Mouse (Mus musculus): Measurements from ENCODE around the gene Ndel1. TPM values are rescaled to one million over a fixed set of nuclear protein-coding genes. Genes with fewer than 3 reads are reported as not detected.

The Ndel1 gene
- total and polyA plus RNA-seq, 2 experiments = 33.8 to 41.3 TPM

GRCm38 (mm10) chr11:68891823-68892222 lies 20.2 kb upstream of the Ndel1 start:
- H3K36me3 ChIP-seq (ENCODE audit: control insufficient read depth, insufficient read depth, low read length) = no peaks in the 10 kb centered on the region
- no peak overlapping the region for H3K4me3 ChIP-seq (ENCODE audit: insufficient read depth, low read depth, low read length)
- H3K9ac ChIP-seq (ENCODE audit: low read depth, low read length) = no peak overlapping the region
- TF ChIP-seq POLR2A (IDR thresholded peaks at IDR 0.05; ENCODE audit: extremely low read depth, insufficient read depth, low read length) (no peak), CTCF (IDR thresholded peaks at IDR 0.05; ENCODE audit: low read depth, low read length) (no peak)
- H3K27ac ChIP-seq (replicated peaks; ENCODE audit: insufficient read depth, low read depth, low read length) = no peak overlapping the region
- H3K79me2 ChIP-seq (ENCODE audit: control insufficient read depth, insufficient read depth, low read length) = no peaks in the 10 kb centered on the region
- no peak for DNase-seq (ENCODE audit: extremely low read depth, low read depth, low spot score)
- no peaks in the 10 kb centered on the region for H3K27me3 ChIP-seq (ENCODE audit: control insufficient read depth, insufficient read depth, low read length)
- no peaks in the 10 kb centered on the region for H3K4me1 ChIP-seq (ENCODE audit: control insufficient read depth, insufficient read depth, low read length)
- 65% methylated on average over 5 of the region's 5 CpGs for WGBS

- no peaks in the 10 kb centered on the region for H3K4me1 ChIP-seq (ENCODE audit: control insufficient read depth, insufficient read depth, low read length)
- no peaks in the 10 kb centered on the region for H3K79me2 ChIP-seq (ENCODE audit: control insufficient read depth, insufficient read depth, low read length)
- no peaks in the 10 kb centered on the region for H3K27me3 ChIP-seq (ENCODE audit: control insufficient read depth, insufficient read depth, low read length)
- no peak for TF ChIP-seq POLR2A (IDR thresholded peaks at IDR 0.05; ENCODE audit: extremely low read depth, insufficient read depth, low read length)
- WGBS = 28% methylated on average over 2 of the region's 2 CpGs
- H3K9ac ChIP-seq (ENCODE audit: low read depth, low read length) = no peak overlapping the region
- H3K36me3 ChIP-seq (ENCODE audit: control insufficient read depth, insufficient read depth, low read length) = no peaks in the 10 kb centered on the region
- H3K4me3 ChIP-seq (ENCODE audit: insufficient read depth, low read depth, low read length) = no peak overlapping the region
- no peak overlapping the region for H3K27ac ChIP-seq (replicated peaks; ENCODE audit: insufficient read depth, low read depth, low read length)
- no peak for DNase-seq (ENCODE audit: extremely low read depth, low read depth, low spot score)
Measured at GRCm38 (mm10) chr11:68890625-68891024, 19.0 kb upstream of the Ndel1 start.

- DNase-seq (ENCODE audit: extremely low read depth, low read depth, low spot score) = no peak
- TF ChIP-seq POLR2A (IDR thresholded peaks at IDR 0.05; ENCODE audit: extremely low read depth, insufficient read depth, low read length) (no peak), CTCF (IDR thresholded peaks at IDR 0.05; ENCODE audit: low read depth, low read length) (no peak)
- H3K27me3 ChIP-seq (ENCODE audit: control insufficient read depth, insufficient read depth, low read length) = no peaks in the 10 kb centered on the region
- no peak overlapping the region for H3K9ac ChIP-seq (ENCODE audit: low read depth, low read length)
- H3K27ac ChIP-seq (replicated peaks; ENCODE audit: insufficient read depth, low read depth, low read length) = no peak overlapping the region
- WGBS = 73% methylated on average over 2 of the region's 2 CpGs
- H3K36me3 ChIP-seq (ENCODE audit: control insufficient read depth, insufficient read depth, low read length) = no peaks in the 10 kb centered on the region
- no peak overlapping the region for H3K4me3 ChIP-seq (ENCODE audit: insufficient read depth, low read depth, low read length)
- no peaks in the 10 kb centered on the region for H3K4me1 ChIP-seq (ENCODE audit: control insufficient read depth, insufficient read depth, low read length)
- no peaks in the 10 kb centered on the region for H3K79me2 ChIP-seq (ENCODE audit: control insufficient read depth, insufficient read depth, low read length)
Measured at GRCm38 (mm10) chr11:68888653-68889052, 17.0 kb upstream of the Ndel1 start.

- Histone ChIP-seq H3K4me3 (ENCODE audit: insufficient read depth, low read depth, low read length) (no peak within 1 kb of the TSS), H3K36me3 (ENCODE audit: control insufficient read depth, insufficient read depth, low read length) (no peaks in the 10 kb centered on the region), H3K27ac (replicated peaks; ENCODE audit: insufficient read depth, low read depth, low read length) (no peak within 1 kb of the TSS), H3K27me3 (ENCODE audit: control insufficient read depth, insufficient read depth, low read length) (no peaks in the 10 kb centered on the region), H3K79me2 (ENCODE audit: control insufficient read depth, insufficient read depth, low read length) (no peaks in the 10 kb centered on the region), H3K4me1 (ENCODE audit: control insufficient read depth, insufficient read depth, low read length) (no peaks in the 10 kb centered on the region), H3K9ac (ENCODE audit: low read depth, low read length) (no peak within 1 kb of the TSS)
- DNase-seq (ENCODE audit: extremely low read depth, low read depth, low spot score) = no peak
- no peak for TF ChIP-seq POLR2A (IDR thresholded peaks at IDR 0.05; ENCODE audit: extremely low read depth, insufficient read depth, low read length)
- no peak for TF ChIP-seq CTCF (IDR thresholded peaks at IDR 0.05; ENCODE audit: low read depth, low read length)
- 30% methylated on average over 6 of the region's 6 CpGs for WGBS
Measured at GRCm38 (mm10) chr11:68888253-68888652, 16.6 kb upstream of the Ndel1 start, which contains the start of gene Rnf222. Gene Rnf222, plus strand, starts transcription at chr11:68888553.

- Histone ChIP-seq H3K4me3 (ENCODE audit: insufficient read depth, low read depth, low read length) (no peak overlapping the region), H3K27ac (replicated peaks; ENCODE audit: insufficient read depth, low read depth, low read length) (no peak overlapping the region), H3K36me3 (ENCODE audit: control insufficient read depth, insufficient read depth, low read length) (no peaks in the 10 kb centered on the region), H3K79me2 (ENCODE audit: control insufficient read depth, insufficient read depth, low read length) (no peaks in the 10 kb centered on the region), H3K27me3 (ENCODE audit: control insufficient read depth, insufficient read depth, low read length) (no peaks in the 10 kb centered on the region), H3K4me1 (ENCODE audit: control insufficient read depth, insufficient read depth, low read length) (no peaks in the 10 kb centered on the region), H3K9ac (ENCODE audit: low read depth, low read length) (no peak overlapping the region)
- no peak for DNase-seq (ENCODE audit: extremely low read depth, low read depth, low spot score)
- TF ChIP-seq POLR2A (IDR thresholded peaks at IDR 0.05; ENCODE audit: extremely low read depth, insufficient read depth, low read length) = no peak
- TF ChIP-seq CTCF (IDR thresholded peaks at IDR 0.05; ENCODE audit: low read depth, low read length) = no peak
- 88% methylated on average over 5 of the region's 5 CpGs for WGBS
Measured at GRCm38 (mm10) chr11:68886091-68886490, 14.4 kb upstream of the Ndel1 start.

- H3K27ac ChIP-seq (replicated peaks; ENCODE audit: insufficient read depth, low read depth, low read length) = no peak overlapping the region
- DNase-seq (ENCODE audit: extremely low read depth, low read depth, low spot score) = no peak
- WGBS = 88% methylated on average over 5 of the region's 5 CpGs
- no peak overlapping the region for H3K9ac ChIP-seq (ENCODE audit: low read depth, low read length)
- no peak overlapping the region for H3K4me3 ChIP-seq (ENCODE audit: insufficient read depth, low read depth, low read length)
- no peak for TF ChIP-seq CTCF (IDR thresholded peaks at IDR 0.05; ENCODE audit: low read depth, low read length)
- TF ChIP-seq POLR2A (IDR thresholded peaks at IDR 0.05; ENCODE audit: extremely low read depth, insufficient read depth, low read length) = no peak
- no peaks in the 10 kb centered on the region for H3K36me3 ChIP-seq (ENCODE audit: control insufficient read depth, insufficient read depth, low read length)
- no peaks in the 10 kb centered on the region for H3K27me3 ChIP-seq (ENCODE audit: control insufficient read depth, insufficient read depth, low read length)
- H3K79me2 ChIP-seq (ENCODE audit: control insufficient read depth, insufficient read depth, low read length) = no peaks in the 10 kb centered on the region
- H3K4me1 ChIP-seq (ENCODE audit: control insufficient read depth, insufficient read depth, low read length) = no peaks in the 10 kb centered on the region
Measured at GRCm38 (mm10) chr11:68884368-68884767, 12.7 kb upstream of the Ndel1 start.
